Mouse (Mus musculus): Measurements from ENCODE around the gene Proca1. TPM values are rescaled to one million over a fixed set of nuclear protein-coding genes. Genes with fewer than 3 reads are reported as not detected.
"Not testable (repeated sequence)": the region's sequence is repeated elsewhere in the genome, so short reads cannot be mapped to it uniquely, and the experiment has no call there.

The Proca1 gene
- polyA plus RNA-seq, 1 experiment from 2014 or later, result 2.3 TPM

GRCm38 (mm10) chr11:78182961-78183844 is 10.0 kb upstream of the Proca1 start, which contains the start of gene Rpl23a:
TSS of gene Rpl23a (minus strand) at chr11:78183584.
- no peaks in the 10 kb centered on the region for H3K27me3 ChIP-seq (ENCODE audit: control insufficient read depth, insufficient read depth, low read depth, low read length)
- peak within 1 kb of the TSS; percentile 92 for H3K27ac ChIP-seq (ENCODE audit: low read length)
- WGBS, result 0% methylated on average over 38 of the region's 38 CpGs
- peak within 1 kb of the TSS; percentile 84 for H3K9ac ChIP-seq (ENCODE audit: low read depth, low read length)
- peak; percentile 95 for ATAC-seq
- H3K4me1 ChIP-seq (ENCODE audit: control insufficient read depth, insufficient read depth, low read length), result peaks cover 28% of the 10 kb centered on the region
- peak within 1 kb of the TSS; percentile 73 for H3K4me2 ChIP-seq (ENCODE audit: low read length)
- peaks cover 13% of the 10 kb centered on the region for H3K36me3 ChIP-seq (ENCODE audit: control insufficient read depth, insufficient read depth, low read length)
- H3K4me3 ChIP-seq (ENCODE audit: low read depth, low read length), result peak within 1 kb of the TSS; percentile 67
- H3K9me3 ChIP-seq (replicated peaks; ENCODE audit: control insufficient read depth, low read length, poor library complexity, severe bottlenecking), result no peaks in the 10 kb centered on the region

GRCm38 (mm10) chr11:78183884-78184514 is 9.2 kb upstream of the Proca1 start:
- Histone ChIP-seq H3K27ac (ENCODE audit: low read length) (peak overlapping the region; percentile 92), H3K27me3 (ENCODE audit: control insufficient read depth, insufficient read depth, low read depth, low read length) (no peaks in the 10 kb centered on the region), H3K4me1 (ENCODE audit: control insufficient read depth, insufficient read depth, low read length) (peaks cover 23% of the 10 kb centered on the region), H3K9me3 (replicated peaks; ENCODE audit: control insufficient read depth, low read length, poor library complexity, severe bottlenecking) (no peaks in the 10 kb centered on the region), H3K9ac (ENCODE audit: low read depth, low read length) (0 out of 2 replicates have a peak overlapping the region, but pooled peaks have one; percentile 2), H3K4me2 (ENCODE audit: low read length) (peak overlapping the region; percentile 48), H3K4me3 (ENCODE audit: low read depth, low read length) (peak overlapping the region; percentile 67), H3K36me3 (ENCODE audit: control insufficient read depth, insufficient read depth, low read length) (peaks cover 13% of the 10 kb centered on the region)
- 49% methylated on average over 10 of the region's 10 CpGs for WGBS
- 0 out of 2 replicates have a peak, but pooled peaks have one; percentile 21 for ATAC-seq

GRCm38 (mm10) chr11:78184702-78185101 is 8.5 kb upstream of the Proca1 start:
- not testable (repeated sequence) for H3K9ac ChIP-seq (ENCODE audit: low read depth, low read length); H3K27ac ChIP-seq (ENCODE audit: low read length); ATAC-seq; H3K4me3 ChIP-seq (ENCODE audit: low read depth, low read length); H3K27me3 ChIP-seq (ENCODE audit: control insufficient read depth, insufficient read depth, low read depth, low read length); H3K4me2 ChIP-seq (ENCODE audit: low read length); H3K9me3 ChIP-seq (replicated peaks; ENCODE audit: control insufficient read depth, low read length, poor library complexity, severe bottlenecking)
- Histone ChIP-seq H3K4me1 (ENCODE audit: control insufficient read depth, insufficient read depth, low read length) (peaks cover 23% of the 10 kb centered on the region), H3K36me3 (ENCODE audit: control insufficient read depth, insufficient read depth, low read length) (peaks cover 10% of the 10 kb centered on the region)
- 98% methylated on average over 6 of the region's 6 CpGs for WGBS

GRCm38 (mm10) chr11:78188331-78189233 is 4.6 kb upstream of the Proca1 start, which contains the start of gene Rab34:
TSS of gene Rab34 (plus strand) at chr11:78188430.
- WGBS, result under 1% methylated on average over 62 of the region's 80 CpGs
- peak; percentile 76 for ATAC-seq
- H3K9me3 ChIP-seq (replicated peaks; ENCODE audit: control insufficient read depth, low read length, poor library complexity, severe bottlenecking), result no peaks in the 10 kb centered on the region
- peak within 1 kb of the TSS; percentile 74 for H3K4me2 ChIP-seq (ENCODE audit: low read length)
- H3K36me3 ChIP-seq (ENCODE audit: control insufficient read depth, insufficient read depth, low read length), result peaks cover 18% of the 10 kb centered on the region
- H3K4me1 ChIP-seq (ENCODE audit: control insufficient read depth, insufficient read depth, low read length), result peaks cover 19% of the 10 kb centered on the region
- H3K4me3 ChIP-seq (ENCODE audit: low read depth, low read length), result peak within 1 kb of the TSS; percentile 80
- peak within 1 kb of the TSS; percentile 91 for H3K9ac ChIP-seq (ENCODE audit: low read depth, low read length)
- H3K27ac ChIP-seq (ENCODE audit: low read length), result peak within 1 kb of the TSS; percentile 93
- no peaks in the 10 kb centered on the region for H3K27me3 ChIP-seq (ENCODE audit: control insufficient read depth, insufficient read depth, low read depth, low read length)

GRCm38 (mm10) chr11:78189234-78190040 is 3.8 kb upstream of the Proca1 start:
- WGBS, result under 1% methylated on average over 42 of the region's 42 CpGs
- H3K4me3 ChIP-seq (ENCODE audit: low read depth, low read length), result peak overlapping the region; percentile 80
- H3K27me3 ChIP-seq (ENCODE audit: control insufficient read depth, insufficient read depth, low read depth, low read length), result no peaks in the 10 kb centered on the region
- peaks cover 14% of the 10 kb centered on the region for H3K4me1 ChIP-seq (ENCODE audit: control insufficient read depth, insufficient read depth, low read length)
- H3K27ac ChIP-seq (ENCODE audit: low read length), result peak overlapping the region; percentile 93
- peaks cover 20% of the 10 kb centered on the region for H3K36me3 ChIP-seq (ENCODE audit: control insufficient read depth, insufficient read depth, low read length)
- H3K9ac ChIP-seq (ENCODE audit: low read depth, low read length), result peak overlapping the region; percentile 91
- H3K9me3 ChIP-seq (replicated peaks; ENCODE audit: control insufficient read depth, low read length, poor library complexity, severe bottlenecking), result no peaks in the 10 kb centered on the region
- ATAC-seq, result peak; percentile 83
- H3K4me2 ChIP-seq (ENCODE audit: low read length), result peak overlapping the region; percentile 74

GRCm38 (mm10) chr11:78190041-78190440 is 3.2 kb upstream of the Proca1 start:
- Histone ChIP-seq H3K4me2 (ENCODE audit: low read length) (peak overlapping the region; percentile 74), H3K27ac (ENCODE audit: low read length) (peak overlapping the region; percentile 93), H3K36me3 (ENCODE audit: control insufficient read depth, insufficient read depth, low read length) (peaks cover 20% of the 10 kb centered on the region), H3K27me3 (ENCODE audit: control insufficient read depth, insufficient read depth, low read depth, low read length) (no peaks in the 10 kb centered on the region), H3K4me3 (ENCODE audit: low read depth, low read length) (peak overlapping the region; percentile 80), H3K9me3 (replicated peaks; ENCODE audit: control insufficient read depth, low read length, poor library complexity, severe bottlenecking) (no peaks in the 10 kb centered on the region), H3K4me1 (ENCODE audit: control insufficient read depth, insufficient read depth, low read length) (peaks cover 17% of the 10 kb centered on the region), H3K9ac (ENCODE audit: low read depth, low read length) (no peak overlapping the region; the same call in 1 of the 2 replicates)
- ATAC-seq, result no peak
- WGBS, result 75% methylated on average over 6 of the region's 6 CpGs

- no peak overlapping the region; the same call in 1 of the 2 replicates for H3K9ac ChIP-seq (ENCODE audit: low read depth, low read length)
- H3K4me1 ChIP-seq (ENCODE audit: control insufficient read depth, insufficient read depth, low read length), result peaks cover 11% of the 10 kb centered on the region
- WGBS, result 5% methylated on average over 28 of the region's 30 CpGs
- peak overlapping the region; percentile 52 for H3K4me2 ChIP-seq (ENCODE audit: low read length)
- peaks cover 20% of the 10 kb centered on the region for H3K36me3 ChIP-seq (ENCODE audit: control insufficient read depth, insufficient read depth, low read length)
- no peak overlapping the region for H3K27ac ChIP-seq (ENCODE audit: low read length)
- peak overlapping the region; percentile 30 for H3K4me3 ChIP-seq (ENCODE audit: low read depth, low read length)
- no peaks in the 10 kb centered on the region for H3K27me3 ChIP-seq (ENCODE audit: control insufficient read depth, insufficient read depth, low read depth, low read length)
- no peak; the same call in 1 of the 2 replicates for ATAC-seq
- H3K9me3 ChIP-seq (replicated peaks; ENCODE audit: control insufficient read depth, low read length, poor library complexity, severe bottlenecking), result no peaks in the 10 kb centered on the region
Observed at GRCm38 (mm10) chr11:78194411-78195100, 1.4 kb downstream of the Proca1 start.
